Mouse (Mus musculus): ENCODE measurements around the gene Dock8. TPM values are rescaled to one million over a fixed set of nuclear protein-coding genes. Genes with fewer than 3 reads are reported as not detected.
A peak's percentile ranks its signal among the peaks of the same experiment; 100 is the strongest.

Gene Dock8
- total and polyA plus RNA-seq, 2 experiments from 2014 or later: 0.29 to 0.69 TPM

- H3K9ac ChIP-seq: no peak overlapping the region
- H3K36me3 ChIP-seq (ENCODE audit: insufficient read depth): no peaks in the 10 kb centered on the region
- no peak for TF ChIP-seq CTCF (IDR thresholded peaks at IDR 0.05; ENCODE audit: low read depth)
- no peak overlapping the region for H3K4me3 ChIP-seq (ENCODE audit: low read depth, low read length)
- no peaks in the 10 kb centered on the region for H3K4me1 ChIP-seq (ENCODE audit: insufficient read depth)
- H3K4me2 ChIP-seq (ENCODE audit: low read depth): no peak overlapping the region
- ATAC-seq (no peak), DNase-seq (no peak)
- H3K27me3 ChIP-seq (ENCODE audit: insufficient read depth, low read length): no peaks in the 10 kb centered on the region
- H3K9me3 ChIP-seq (ENCODE audit: low read length): no peaks in the 10 kb centered on the region
- 65% methylated on average over 18 of the region's 18 CpGs for WGBS
- H3K27ac ChIP-seq (ENCODE audit: low read depth, low read length): no peak overlapping the region
Observed at GRCm38 (mm10) chr19:25111591-25112233, 112.4 kb downstream of the Dock8 start.

- TF ChIP-seq CTCF (IDR thresholded peaks at IDR 0.05; ENCODE audit: low read depth): no peak
- no peak overlapping the region for H3K9ac ChIP-seq
- H3K4me1 ChIP-seq (ENCODE audit: insufficient read depth): no peaks in the 10 kb centered on the region
- no peak overlapping the region for H3K27ac ChIP-seq (ENCODE audit: low read depth, low read length)
- ATAC-seq: no peak
- H3K4me2 ChIP-seq (ENCODE audit: low read depth): no peak overlapping the region
- no peak overlapping the region for H3K4me3 ChIP-seq (ENCODE audit: low read depth, low read length)
- H3K36me3 ChIP-seq (ENCODE audit: insufficient read depth): no peaks in the 10 kb centered on the region
- no peaks in the 10 kb centered on the region for H3K27me3 ChIP-seq (ENCODE audit: insufficient read depth, low read length)
- no peaks in the 10 kb centered on the region for H3K9me3 ChIP-seq (ENCODE audit: low read length)
- 70% methylated on average over 2 of the region's 2 CpGs for WGBS
- no peak for DNase-seq
Observed at GRCm38 (mm10) chr19:25116981-25117380, 117.6 kb downstream of the Dock8 start.

- ATAC-seq (peak; percentile 79), DNase-seq (peak; percentile 51)
- Histone ChIP-seq H3K36me3 (ENCODE audit: insufficient read depth) (no peaks in the 10 kb centered on the region), H3K27me3 (ENCODE audit: insufficient read depth, low read length) (no peaks in the 10 kb centered on the region), H3K27ac (ENCODE audit: low read depth, low read length) (no peak overlapping the region), H3K4me2 (ENCODE audit: low read depth) (no peak overlapping the region), H3K4me1 (ENCODE audit: insufficient read depth) (no peaks in the 10 kb centered on the region), H3K4me3 (ENCODE audit: low read depth, low read length) (no peak overlapping the region), H3K9ac (no peak overlapping the region), H3K9me3 (ENCODE audit: low read length) (no peaks in the 10 kb centered on the region)
- WGBS: 58% methylated on average over 8 of the region's 8 CpGs
- TF ChIP-seq CTCF (IDR thresholded peaks at IDR 0.05; ENCODE audit: low read depth): no peak
Observed at GRCm38 (mm10) chr19:25122417-25122816, 123.1 kb downstream of the Dock8 start.

GRCm38 (mm10) chr19:25123031-25123430 lies 123.7 kb downstream of the Dock8 start:
- peak; percentile 66 for ATAC-seq
- H3K9me3 ChIP-seq (ENCODE audit: low read length): no peaks in the 10 kb centered on the region
- peak; percentile 56 for DNase-seq
- no peak overlapping the region for H3K9ac ChIP-seq
- H3K4me1 ChIP-seq (ENCODE audit: insufficient read depth): no peaks in the 10 kb centered on the region
- no peak for TF ChIP-seq CTCF (IDR thresholded peaks at IDR 0.05; ENCODE audit: low read depth)
- H3K27me3 ChIP-seq (ENCODE audit: insufficient read depth, low read length): no peaks in the 10 kb centered on the region
- 0 out of 2 replicates have a peak overlapping the region, but pooled peaks have one; percentile 54 for H3K27ac ChIP-seq (ENCODE audit: low read depth, low read length)
- WGBS: 55% methylated on average over 13 of the region's 13 CpGs
- H3K4me2 ChIP-seq (ENCODE audit: low read depth): no peak overlapping the region
- H3K4me3 ChIP-seq (ENCODE audit: low read depth, low read length): no peak overlapping the region
- no peaks in the 10 kb centered on the region for H3K36me3 ChIP-seq (ENCODE audit: insufficient read depth)

GRCm38 (mm10) chr19:25123461-25123860 lies 124.1 kb downstream of the Dock8 start:
- WGBS: 91% methylated on average over 5 of the region's 5 CpGs
- no peak for TF ChIP-seq CTCF (IDR thresholded peaks at IDR 0.05; ENCODE audit: low read depth)
- Histone ChIP-seq H3K4me1 (ENCODE audit: insufficient read depth) (no peaks in the 10 kb centered on the region), H3K9ac (no peak overlapping the region), H3K4me2 (ENCODE audit: low read depth) (no peak overlapping the region), H3K4me3 (ENCODE audit: low read depth, low read length) (no peak overlapping the region), H3K27ac (ENCODE audit: low read depth, low read length) (0 out of 2 replicates have a peak overlapping the region, but pooled peaks have one; percentile 54), H3K9me3 (ENCODE audit: low read length) (no peaks in the 10 kb centered on the region), H3K27me3 (ENCODE audit: insufficient read depth, low read length) (no peaks in the 10 kb centered on the region), H3K36me3 (ENCODE audit: insufficient read depth) (no peaks in the 10 kb centered on the region)
- ATAC-seq (peak; percentile 27; the same call in 1 of the 2 replicates), DNase-seq (no peak)

- peak; percentile 71 for TF ChIP-seq CTCF (IDR thresholded peaks at IDR 0.05; ENCODE audit: low read depth)
- DNase-seq: peak; percentile 77
- Histone ChIP-seq H3K27me3 (ENCODE audit: insufficient read depth, low read length) (no peaks in the 10 kb centered on the region), H3K4me2 (ENCODE audit: low read depth) (no peak overlapping the region), H3K4me3 (ENCODE audit: low read depth, low read length) (no peak overlapping the region), H3K27ac (ENCODE audit: low read depth, low read length) (no peak overlapping the region), H3K9ac (no peak overlapping the region), H3K4me1 (ENCODE audit: insufficient read depth) (no peaks in the 10 kb centered on the region), H3K9me3 (ENCODE audit: low read length) (no peaks in the 10 kb centered on the region), H3K36me3 (ENCODE audit: insufficient read depth) (no peaks in the 10 kb centered on the region)
- 3% methylated on average over 4 of the region's 4 CpGs for WGBS
- ATAC-seq: no peak
Observed at GRCm38 (mm10) chr19:25132322-25132721, 133.0 kb downstream of the Dock8 start.

- H3K27ac ChIP-seq (ENCODE audit: low read depth, low read length): no peak overlapping the region
- no peaks in the 10 kb centered on the region for H3K36me3 ChIP-seq (ENCODE audit: insufficient read depth)
- H3K9ac ChIP-seq: no peak overlapping the region
- no peaks in the 10 kb centered on the region for H3K4me1 ChIP-seq (ENCODE audit: insufficient read depth)
- H3K4me3 ChIP-seq (ENCODE audit: low read depth, low read length): no peak overlapping the region
- no peak for ATAC-seq
- no peak overlapping the region for H3K4me2 ChIP-seq (ENCODE audit: low read depth)
- TF ChIP-seq CTCF (IDR thresholded peaks at IDR 0.05; ENCODE audit: low read depth): no peak
- H3K27me3 ChIP-seq (ENCODE audit: insufficient read depth, low read length): no peaks in the 10 kb centered on the region
- no peak for DNase-seq
- no peaks in the 10 kb centered on the region for H3K9me3 ChIP-seq (ENCODE audit: low read length)
- WGBS: 82% methylated on average over 2 of the region's 2 CpGs
Observed at GRCm38 (mm10) chr19:25133959-25134358, 134.6 kb downstream of the Dock8 start.
